In the genomic region with DNA sequence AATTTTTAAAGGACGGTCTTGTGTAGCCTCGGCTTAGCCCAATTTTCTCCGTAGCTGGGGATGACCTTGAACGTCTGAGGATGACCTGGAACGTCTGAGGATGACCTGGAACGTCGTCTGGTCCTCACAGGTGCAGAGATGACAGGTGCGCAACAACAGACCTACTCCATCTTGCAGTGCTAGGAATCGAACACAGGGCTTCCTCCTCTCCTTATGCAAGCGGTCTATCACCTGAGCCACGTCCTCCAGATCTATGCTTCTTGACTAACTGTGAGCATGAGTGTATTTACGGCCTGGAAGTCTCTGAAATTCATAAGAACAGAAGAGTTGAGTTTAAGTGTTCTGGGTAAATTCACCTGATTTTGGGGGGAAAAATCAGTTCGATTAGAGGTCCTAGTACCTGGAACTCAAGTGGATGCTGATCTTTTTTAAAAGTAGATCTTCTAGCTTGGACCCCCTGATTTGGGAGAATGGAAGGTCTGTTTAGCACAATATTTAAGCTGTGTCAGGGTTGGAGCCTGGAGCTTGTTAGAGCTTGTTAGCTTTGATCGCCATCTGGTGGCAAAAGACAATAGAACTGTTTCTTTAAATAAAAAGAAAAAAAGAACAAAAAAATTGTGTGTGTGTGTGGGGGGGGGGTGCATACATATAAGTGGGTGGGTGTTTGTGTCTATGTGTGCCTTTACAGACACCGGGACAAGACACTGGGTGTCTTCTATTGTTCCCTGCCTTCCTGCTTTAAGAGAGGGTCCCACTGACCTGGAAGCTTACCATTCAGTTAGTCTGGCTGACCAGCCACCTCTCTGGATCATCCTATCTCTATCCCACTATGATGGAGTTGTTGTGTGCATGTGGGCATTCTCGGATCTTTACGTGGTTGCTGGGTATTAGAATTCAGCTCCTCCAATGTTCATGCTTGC, we compare ENCODE assay signal across 8 mouse cellular contexts. TPM values are rescaled to one million over a fixed set of nuclear protein-coding genes. Genes with fewer than 3 reads are reported as not detected.
DNase-seq lines count a peak whose midpoint lies in the region; ATAC-seq and TF ChIP-seq lines count a peak whose summit lies in the region.

No protein-coding gene starts in this region.

- intact Hi-C loops in heart, adult 2 months (cut with DNase I), result loop anchor here (2.0 to 5.0 kb wide), 4 partner anchors 91 to 535 kb away; no protein-coding TSS in a partner anchor

- H3K4me2 ChIP-seq in heart, embryonic 11.5 days, result no peak overlapping the region
- no peak overlapping the region for H3K4me2 ChIP-seq in midbrain, embryonic 11.5 days
- H3K4me2 ChIP-seq in midbrain, embryonic 13.5 days (replicated peaks), result no peak overlapping the region

- 62% methylated on average over 17 of the region's 17 CpGs for WGBS in heart, adult 2 months
- 58% methylated on average over 17 of the region's 17 CpGs for WGBS in heart, embryonic 11.5 days (ENCODE audit: insufficient replicate concordance)
- 68% methylated on average over 17 of the region's 17 CpGs for WGBS in midbrain, embryonic 11.5 days
- 72% methylated on average over 17 of the region's 17 CpGs for WGBS in midbrain, embryonic 13.5 days

- no peak for DNase-seq in heart, adult 2 months
- peak; percentile 87 for DNase-seq in midbrain, embryonic 11.5 days (ENCODE audit: low spot score, missing footprints)
- DNase-seq in forelimb bud, embryonic 11.5 days (ENCODE audit: low read depth, low spot score), result peak; percentile 66
- DNase-seq in retina, postnatal 1 day, result peak; percentile 76
- no peak for DNase-seq in spleen, postnatal 36 days (ENCODE audit: low spot score in 2 of 2)
- DNase-seq in cerebellum, adult 18-20 months, result no peak

- H3K27ac ChIP-seq in heart, adult 2 months, result no peak overlapping the region
- H3K27ac ChIP-seq in heart, embryonic 11.5 days (ENCODE audit: low read depth, low read length), result no peak overlapping the region
- no peak overlapping the region for H3K27ac ChIP-seq in midbrain, embryonic 11.5 days (ENCODE audit: low read depth, low read length)
- H3K27ac ChIP-seq in midbrain, embryonic 13.5 days, result no peak overlapping the region

- TF ChIP-seq POLR2A in heart, adult 2 months (IDR thresholded peaks at IDR 0.05; ENCODE audit: insufficient read depth, low read depth, low read length), result no peak

- H3K4me1 ChIP-seq in heart, adult 2 months (ENCODE audit: control insufficient read depth, insufficient read depth, low read length), result no peaks in the 10 kb centered on the region
- no peaks in the 10 kb centered on the region for H3K4me1 ChIP-seq in heart, embryonic 11.5 days (ENCODE audit: control insufficient read depth, insufficient read depth, low read length)
- no peaks in the 10 kb centered on the region for H3K4me1 ChIP-seq in midbrain, embryonic 11.5 days (ENCODE audit: control insufficient read depth, insufficient read depth, low read length)
- peaks cover 6% of the 10 kb centered on the region; the same call in 1 of the 2 replicates for H3K4me1 ChIP-seq in midbrain, embryonic 13.5 days (replicated peaks)

- no peaks in the 10 kb centered on the region for H3K9me3 ChIP-seq in heart, embryonic 11.5 days (replicated peaks; ENCODE audit: control insufficient read depth, low read length)
- H3K9me3 ChIP-seq in midbrain, embryonic 11.5 days (ENCODE audit: control insufficient read depth, low read length), result no peaks in the 10 kb centered on the region
- H3K9me3 ChIP-seq in midbrain, embryonic 13.5 days, result no peaks in the 10 kb centered on the region

- ATAC-seq in heart, embryonic 11.5 days (replicated peaks; ENCODE audit: insufficient number of reproducible peaks, low FRiP score, low TSS enrichment), result no peak
- peak; percentile 55; the same call in 1 of the 2 replicates for ATAC-seq in midbrain, embryonic 11.5 days (ENCODE audit: low FRiP score)
- no peak; the same call in 1 of the 2 replicates for ATAC-seq in midbrain, embryonic 13.5 days

- H3K9ac ChIP-seq in heart, adult 2 months (ENCODE audit: low read depth, low read length), result no peak overlapping the region
- no peak overlapping the region for H3K9ac ChIP-seq in heart, embryonic 11.5 days (ENCODE audit: low read depth, low read length)
- no peak overlapping the region for H3K9ac ChIP-seq in midbrain, embryonic 11.5 days (ENCODE audit: low read length)
- H3K9ac ChIP-seq in midbrain, embryonic 13.5 days (replicated peaks), result no peak overlapping the region

- no peaks in the 10 kb centered on the region for H3K27me3 ChIP-seq in heart, adult 2 months (ENCODE audit: control insufficient read depth, insufficient read depth, low read length)
- H3K27me3 ChIP-seq in heart, embryonic 11.5 days (ENCODE audit: control insufficient read depth, insufficient read depth, low read length), result no peaks in the 10 kb centered on the region
- H3K27me3 ChIP-seq in midbrain, embryonic 11.5 days (ENCODE audit: control insufficient read depth, insufficient read depth, low read length), result no peaks in the 10 kb centered on the region
- no peaks in the 10 kb centered on the region for H3K27me3 ChIP-seq in midbrain, embryonic 13.5 days

- no peaks in the 10 kb centered on the region for H3K36me3 ChIP-seq in heart, adult 2 months (ENCODE audit: control insufficient read depth, insufficient read depth, low read length)
- H3K36me3 ChIP-seq in heart, embryonic 11.5 days (ENCODE audit: control insufficient read depth, insufficient read depth, low read length), result no peaks in the 10 kb centered on the region
- H3K36me3 ChIP-seq in midbrain, embryonic 11.5 days (ENCODE audit: control insufficient read depth, insufficient read depth, low read length), result no peaks in the 10 kb centered on the region
- H3K36me3 ChIP-seq in midbrain, embryonic 13.5 days, result no peaks in the 10 kb centered on the region

- TF ChIP-seq EP300 in heart, adult 2 months (IDR thresholded peaks at IDR 0.05; ENCODE audit: insufficient read depth, low read depth, low read length), result no peak

- TF ChIP-seq CTCF in heart, adult 2 months (IDR thresholded peaks at IDR 0.05), result peak; percentile 63

- no peaks in the 10 kb centered on the region for H3K79me2 ChIP-seq in heart, adult 2 months (replicated peaks; ENCODE audit: control insufficient read depth, insufficient read depth, low read length)

- H3K4me3 ChIP-seq in heart, adult 2 months, result no peak overlapping the region
- no peak overlapping the region for H3K4me3 ChIP-seq in heart, embryonic 11.5 days (ENCODE audit: low read depth, low read length)
- H3K4me3 ChIP-seq in midbrain, embryonic 11.5 days (ENCODE audit: low read depth, low read length), result no peak overlapping the region
- H3K4me3 ChIP-seq in midbrain, embryonic 13.5 days (replicated peaks), result no peak overlapping the region

RNA-seq across cellular contexts. Expression of a gene that starts 45.5 kb away (rescaled TPM):
- total RNA-seq in heart, adult 2 months (2021), result 1 to 10 TPM; 7.1 to 8.2 TPM
- polyA plus RNA-seq in heart, adult 2 months (2012; rRNA removed), result 12.0 and 25.7 TPM in 2 replicates
- 7.8 and 7.9 TPM in 2 replicates for polyA plus RNA-seq in heart, embryonic 11.5 days (2014; fragmentation: Nextera tagmentation; extraction: Ambion mirVana)
- 9.7 and 10.3 TPM in 2 replicates for polyA plus RNA-seq in midbrain, embryonic 11.5 days (2014; fragmentation: Nextera tagmentation; extraction: Ambion mirVana)
- 5.7 and 7.7 TPM in 2 replicates for polyA plus RNA-seq in midbrain, embryonic 13.5 days (2015; fragmentation: Nextera tagmentation; extraction: Ambion mirVana)

Comparison
In these comparisons a context has a peak if more than half of its experiments do, and no peak if none do; other contexts are left out.
1. DNase-seq: peak in midbrain, embryonic 11.5 days (single experiment), forelimb bud, embryonic 11.5 days (single experiment) and retina, postnatal 1 day (single experiment); none in heart, adult 2 months (0 of 2), spleen, postnatal 36 days (0 of 2) and cerebellum, adult 18-20 months (0 of 2).